Mouse (Mus musculus) retina, postnatal 7 days (tissue): ENCODE measurements around the gene Catsper1.
"Not testable (repeated sequence)": the region's sequence is repeated elsewhere in the genome, so short reads cannot be mapped to it uniquely, and the experiment has no call there.

ENCODE experiments used
- DNase-seq: peaks from one replicate; pipeline ENCODE4 v3.0.0-alpha.2; 2012; ENCODE audit warnings: low read depth, low spot score

The Catsper1 gene

GRCm38 (mm10) chr19:5335441-5335840 lies at the start of gene Catsper1:
Catsper1 (plus strand) TSS chr19:5335741.
- no peak for DNase-seq

DNA sequence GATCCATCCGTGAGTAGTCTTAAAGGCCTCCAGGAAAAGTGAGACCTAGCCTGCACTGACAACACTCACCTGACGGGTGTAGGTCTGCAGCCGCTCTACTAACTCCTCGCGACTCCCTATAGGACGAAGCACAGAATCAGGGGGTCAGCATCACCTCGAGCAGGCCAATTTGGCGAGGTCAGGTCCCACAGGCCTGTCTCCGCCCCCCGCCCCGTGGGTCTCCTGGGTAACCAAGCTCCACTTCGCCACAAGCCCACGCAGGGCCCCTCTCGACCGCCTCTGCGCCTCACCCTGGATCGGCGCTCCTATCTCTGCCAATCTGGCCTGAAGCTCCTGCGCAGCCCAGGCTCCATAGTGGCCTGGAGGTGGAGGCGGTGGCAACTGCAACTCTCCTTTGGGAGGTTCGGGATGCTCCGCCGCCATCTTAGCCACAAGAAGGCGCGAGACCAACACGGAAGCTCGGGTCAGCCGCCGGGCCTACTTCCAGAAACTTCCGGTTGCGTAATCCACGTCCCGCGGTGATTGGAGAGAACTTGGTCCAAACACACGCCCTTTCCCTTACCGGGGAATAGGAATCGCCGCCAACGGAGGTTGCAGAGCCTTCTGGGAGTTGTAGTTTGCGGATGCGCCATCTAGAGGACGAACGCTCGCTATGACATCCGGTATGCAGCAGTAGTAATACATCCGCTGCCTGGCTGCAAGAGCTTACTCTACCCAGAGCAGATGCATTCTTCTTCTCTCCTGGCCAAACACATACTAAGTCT lies 40.4 kb upstream of the Catsper1 start, which contains the start of gene Sf3b2:
Gene Sf3b2, minus strand, starts transcription at position 484 of the 764 bp plus-strand sequence.
- peak; percentile 99 for DNase-seq

GRCm38 (mm10) chr19:5295736-5296075 lies 39.8 kb upstream of the Catsper1 start:
- no peak for DNase-seq

GRCm38 (mm10) chr19:5296630-5297029 lies 38.9 kb upstream of the Catsper1 start:
- DNase-seq, result no peak

- no peak for DNase-seq
These were observed 37.4 kb upstream of the Catsper1 start, which contains the start of gene Gal3st3 for GRCm38 (mm10) chr19:5297903-5298800. Gal3st3 (plus strand) TSS chr19:5298331.

DNA sequence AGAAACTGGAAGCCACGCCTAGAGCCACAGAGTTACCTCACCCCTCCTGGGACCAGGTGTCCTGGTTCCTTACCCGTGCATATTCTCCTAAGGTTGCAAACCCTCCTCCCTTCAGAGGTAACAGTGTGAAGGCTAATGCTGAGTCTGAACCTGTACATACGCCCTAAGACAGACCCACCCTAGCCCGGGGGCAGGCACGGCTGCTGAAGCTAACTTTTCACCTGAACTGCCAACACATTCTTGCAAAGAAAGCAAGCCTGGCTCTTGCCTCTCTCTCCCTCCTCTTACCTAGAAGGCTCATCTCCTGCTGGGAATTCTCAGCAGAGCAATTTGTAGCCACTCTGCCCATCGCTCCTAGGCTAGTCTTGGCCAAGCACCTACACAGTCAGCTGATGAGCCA lies 35.0 kb upstream of the Catsper1 start:
- DNase-seq, result no peak

- DNase-seq, result no peak
These were observed 33.1 kb upstream of the Catsper1 start for GRCm38 (mm10) chr19:5302455-5302854.

GRCm38 (mm10) chr19:5306279-5306678 lies 29.3 kb upstream of the Catsper1 start:
- no peak for DNase-seq

GRCm38 (mm10) chr19:5306968-5307734 lies 28.4 kb upstream of the Catsper1 start:
- no peak for DNase-seq

- DNase-seq, result peak; percentile 61
These were observed 26.5 kb upstream of the Catsper1 start for GRCm38 (mm10) chr19:5309025-5309424.

GRCm38 (mm10) chr19:5313189-5313588 lies 22.4 kb upstream of the Catsper1 start:
- no peak for DNase-seq

DNA sequence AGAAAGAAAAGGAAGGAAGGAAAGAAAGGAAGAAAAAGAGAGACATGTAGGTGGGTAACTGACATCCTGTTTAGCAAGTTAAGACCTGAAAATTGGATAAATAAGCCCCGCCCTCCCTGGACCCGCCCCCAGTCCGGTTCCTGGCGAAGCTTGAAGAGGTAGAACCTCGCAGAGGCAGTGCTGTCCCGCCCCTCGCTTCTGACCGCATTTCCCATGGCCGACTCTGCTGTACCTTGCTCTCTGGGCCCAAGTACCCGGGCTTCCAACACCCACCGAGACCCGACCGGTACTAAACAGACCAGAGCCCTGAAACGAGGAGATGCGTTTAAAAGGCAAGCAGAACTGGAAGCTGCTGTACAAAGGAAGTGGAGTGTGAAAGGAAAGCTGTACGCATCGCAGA lies 11.7 kb upstream of the Catsper1 start:
- no peak for DNase-seq

DNA sequence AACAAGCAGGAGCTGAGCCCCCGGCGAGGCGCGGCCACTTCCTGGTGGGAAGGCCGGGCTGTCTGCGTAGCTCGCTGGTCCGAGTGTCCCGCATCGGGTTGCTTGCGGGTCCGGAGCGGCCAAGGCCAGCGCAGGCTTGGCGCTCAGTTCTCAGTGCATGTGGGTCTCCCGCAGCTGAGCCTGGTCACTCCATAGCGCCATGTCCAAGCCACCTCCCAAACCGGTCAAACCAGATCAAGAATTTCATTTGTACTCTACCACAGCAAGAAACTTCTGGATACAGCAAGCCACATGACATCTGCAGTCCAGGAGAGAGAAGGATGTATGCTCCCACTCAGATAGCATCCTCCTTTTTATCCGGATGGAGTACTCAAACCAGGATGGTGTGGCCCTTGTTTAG lies 7.6 kb upstream of the Catsper1 start:
- no peak for DNase-seq

DNA sequence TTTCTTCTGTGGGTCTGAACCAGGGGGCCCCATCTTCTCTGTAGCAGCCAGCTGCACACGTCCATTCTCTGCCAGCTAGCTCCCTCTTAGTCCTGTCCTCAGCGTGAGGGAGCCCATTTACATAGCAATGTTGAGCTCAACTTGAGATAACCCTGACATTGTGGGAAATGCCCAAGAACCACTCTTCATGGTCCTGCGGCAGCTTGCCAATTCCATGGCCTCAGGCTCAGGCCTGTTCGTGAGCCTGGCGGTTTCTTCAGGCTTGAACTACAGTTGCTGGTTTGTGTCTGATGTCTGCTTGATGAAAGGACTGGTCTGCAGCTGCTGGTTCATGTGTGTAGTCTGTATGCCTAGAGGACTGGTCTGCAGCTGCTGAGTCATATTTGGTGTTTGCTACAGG lies 800 bp upstream of the Catsper1 start:
- DNase-seq, result no peak

GRCm38 (mm10) chr19:5337975-5338374 lies 2.4 kb downstream of the Catsper1 start:
- peak; percentile 58 for DNase-seq

- DNase-seq, result no peak
These were observed 5.8 kb downstream of the Catsper1 start for GRCm38 (mm10) chr19:5341360-5341759.

GRCm38 (mm10) chr19:5345297-5346131 lies 10.0 kb downstream of the Catsper1 start:
- no peak for DNase-seq

DNA sequence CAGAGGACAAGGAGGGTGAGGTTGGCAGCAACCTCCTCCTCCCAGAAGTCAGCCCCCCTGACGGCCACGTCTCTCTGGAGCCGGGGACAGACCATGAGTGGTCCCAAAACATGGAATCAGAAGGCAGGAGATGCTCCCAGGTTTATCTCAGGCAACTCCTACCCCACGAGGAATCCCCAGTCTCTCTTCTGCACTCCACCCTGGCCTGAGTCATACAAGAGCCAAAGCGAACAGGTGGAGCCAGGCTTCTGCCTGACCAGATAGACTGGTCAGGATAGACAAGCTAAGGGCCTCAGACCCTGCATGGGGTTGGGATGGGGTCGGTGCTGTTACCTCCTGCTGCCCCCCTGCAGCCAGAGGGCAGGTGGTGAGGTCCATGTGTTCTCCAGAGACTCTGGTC lies 12.5 kb downstream of the Catsper1 start:
- DNase-seq, result no peak

DNA sequence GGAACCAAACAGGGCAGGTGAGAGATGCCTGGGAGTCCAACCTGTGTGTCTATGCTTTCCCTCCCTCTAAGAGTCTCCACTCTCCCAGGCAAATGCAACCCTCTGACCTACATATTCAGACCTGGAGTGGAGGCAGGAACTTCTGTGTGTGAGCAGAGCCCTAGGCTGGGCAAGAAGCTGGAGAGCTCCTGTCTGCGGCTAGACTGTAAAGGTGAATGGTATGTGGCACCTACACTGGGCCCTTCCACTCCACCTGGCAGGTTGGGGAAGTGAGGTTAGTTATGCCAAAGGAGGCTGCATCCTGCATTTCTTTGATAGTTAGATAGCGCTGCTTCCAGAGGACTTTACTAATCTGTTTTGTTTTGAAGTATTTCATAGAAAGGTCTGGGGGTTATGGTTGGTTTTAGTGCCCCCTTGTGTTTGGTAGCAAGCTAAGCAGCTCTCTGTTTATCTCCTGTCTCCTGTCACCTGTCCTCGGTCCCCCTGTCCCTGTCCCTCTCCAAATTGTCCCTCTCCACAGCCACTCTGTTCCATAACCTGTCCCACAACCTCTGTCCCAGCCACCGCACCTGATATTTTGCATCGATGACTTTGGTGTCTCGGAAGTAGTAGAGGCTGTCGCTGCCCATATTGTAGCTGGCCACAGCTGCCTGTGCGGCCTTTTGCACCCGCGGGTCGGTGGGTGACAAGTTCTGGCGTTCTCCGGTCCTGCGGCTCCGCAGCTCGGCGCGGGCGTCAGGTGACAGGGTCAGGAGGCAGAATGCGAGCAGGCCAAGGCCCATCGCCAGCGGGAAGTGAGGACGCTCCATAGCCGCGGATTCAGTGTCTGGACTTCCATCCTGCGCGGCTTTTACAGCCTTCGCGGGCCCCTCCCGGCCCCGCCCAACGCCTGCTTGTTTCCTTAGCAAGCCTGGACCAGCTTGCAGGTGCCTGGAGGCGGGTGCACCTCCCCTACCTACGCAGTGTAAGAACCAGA lies 13.3 kb downstream of the Catsper1 start:
- DNase-seq, result peak; percentile 17

- not testable (repeated sequence) for DNase-seq
These were observed 13.9 kb downstream of the Catsper1 start, which contains the start of gene Cst6 for GRCm38 (mm10) chr19:5349502-5349873. Cst6 (minus strand) TSS chr19:5349574.
